In the genomic region with DNA sequence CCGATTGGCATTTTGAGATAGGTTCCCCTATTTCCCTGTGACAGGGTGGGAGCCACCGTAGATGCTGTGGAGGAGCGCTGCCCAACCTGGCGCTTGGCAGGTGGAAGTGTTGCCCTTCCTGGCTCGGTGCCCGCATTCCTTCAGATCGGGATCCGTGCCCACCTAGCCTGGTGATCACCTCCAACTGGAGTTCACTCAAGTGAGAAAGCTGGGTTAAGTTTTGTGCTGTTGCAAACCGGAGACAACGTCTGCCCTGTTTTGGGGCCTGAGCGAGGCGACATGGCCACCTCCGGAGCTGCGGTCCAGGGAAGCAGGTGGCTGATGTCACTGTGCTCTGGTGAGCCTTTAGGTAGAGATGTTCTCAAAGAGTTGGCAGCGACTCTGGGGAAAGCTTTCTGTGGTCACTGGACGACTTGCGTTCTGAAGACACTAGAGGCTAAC, we compare ENCODE assay signal across 8 mouse cellular contexts. TPM values are rescaled to one million over a fixed set of nuclear protein-coding genes. Genes with fewer than 3 reads are reported as not detected.
DNase-seq lines count a peak whose midpoint lies in the region; ATAC-seq lines count a peak whose summit lies in the region.

No protein-coding gene starts in this region.

- peaks cover 28% of the 10 kb centered on the region for H3K27me3 ChIP-seq in kidney, embryonic 15.5 days
- H3K27me3 ChIP-seq in lung, embryonic 15.5 days = peaks cover 14% of the 10 kb centered on the region; the same call in 1 of the 2 replicates

- peak; percentile 4 for DNase-seq in layer of hippocampus, adult 11-12 months (ENCODE audit: low spot score)
- DNase-seq in layer of hippocampus, adult 9-11 months = no peak
- peak; percentile 21 for DNase-seq in cerebellum, adult 11-12 months
- DNase-seq in right cerebral cortex, postnatal 10 days (ENCODE audit: low spot score in 2 of 2) = peak; percentile 29 to 46
- no peak for DNase-seq in gastrocnemius, adult 18-20 months (ENCODE audit: low spot score)

- H3K9ac ChIP-seq in kidney, embryonic 15.5 days = peak overlapping the region; percentile 59
- no peak overlapping the region for H3K9ac ChIP-seq in lung, embryonic 15.5 days

- H3K9me3 ChIP-seq in kidney, embryonic 15.5 days (replicated peaks) = no peaks in the 10 kb centered on the region
- no peaks in the 10 kb centered on the region for H3K9me3 ChIP-seq in lung, embryonic 15.5 days

- peaks cover 21% of the 10 kb centered on the region for H3K4me1 ChIP-seq in kidney, embryonic 15.5 days
- peaks cover 7% of the 10 kb centered on the region for H3K4me1 ChIP-seq in lung, embryonic 15.5 days

- no peaks in the 10 kb centered on the region for H3K36me3 ChIP-seq in kidney, embryonic 15.5 days
- no peaks in the 10 kb centered on the region for H3K36me3 ChIP-seq in lung, embryonic 15.5 days

- peak; percentile 33 for ATAC-seq in granulocyte monocyte progenitor cell, adult 5-6 weeks (replicated peaks; ENCODE audit: poor library complexity, severe bottlenecking)
- ATAC-seq in kidney, embryonic 15.5 days (replicated peaks; ENCODE audit: low FRiP score) = peak; percentile 46
- no peak for ATAC-seq in lung, embryonic 15.5 days (ENCODE audit: borderline replicate concordance, extremely low read depth, low FRiP score, low TSS enrichment)

- WGBS in kidney, embryonic 15.5 days = 2% methylated on average over 17 of the region's 17 CpGs
- WGBS in lung, embryonic 15.5 days = 3% methylated on average over 17 of the region's 17 CpGs

- H3K27ac ChIP-seq in kidney, embryonic 15.5 days = peak overlapping the region; percentile 81
- no peak overlapping the region for H3K27ac ChIP-seq in lung, embryonic 15.5 days

- peak overlapping the region; percentile 96 for H3K4me2 ChIP-seq in kidney, embryonic 15.5 days
- H3K4me2 ChIP-seq in lung, embryonic 15.5 days = peak overlapping the region; percentile 98

- H3K4me3 ChIP-seq in kidney, embryonic 15.5 days (replicated peaks) = peak overlapping the region; percentile 62
- peak overlapping the region; percentile 56 for H3K4me3 ChIP-seq in lung, embryonic 15.5 days

RNA-seq across cellular contexts. Expression of gene Slc35f2, which starts 0.8 kb away (rescaled TPM):
- total RNA-seq in granulocyte monocyte progenitor cell, adult 5-6 weeks (2014; fragmentation: Nextera tagmentation) = 0.60 and 1.9 TPM in 2 replicates
- total RNA-seq in granulocyte monocyte progenitor cell, adult 5-6 weeks (2017) = 0.88 and 1.2 TPM in 2 replicates
- polyA plus RNA-seq in kidney, embryonic 15.5 days (2015; fragmentation: Nextera tagmentation; extraction: Ambion mirVana) = 14.4 and 15.9 TPM in 2 replicates
- 6.0 and 7.0 TPM in 2 replicates for polyA plus RNA-seq in lung, embryonic 15.5 days (2015; fragmentation: Nextera tagmentation; extraction: Ambion mirVana)
- not detected for total RNA-seq in gastrocnemius, adult 18-20 months (2021)

Comparison
In these comparisons a context has a peak if more than half of its experiments do, and no peak if none do; other contexts are left out.
1. DNase-seq: peak in layer of hippocampus, adult 11-12 months (single experiment), cerebellum, adult 11-12 months (single experiment) and right cerebral cortex, postnatal 10 days (2 of 2); none in layer of hippocampus, adult 9-11 months (single experiment) and gastrocnemius, adult 18-20 months (single experiment).